14 mouse cellular contexts compared by ENCODE assay signal in the genomic region with DNA sequence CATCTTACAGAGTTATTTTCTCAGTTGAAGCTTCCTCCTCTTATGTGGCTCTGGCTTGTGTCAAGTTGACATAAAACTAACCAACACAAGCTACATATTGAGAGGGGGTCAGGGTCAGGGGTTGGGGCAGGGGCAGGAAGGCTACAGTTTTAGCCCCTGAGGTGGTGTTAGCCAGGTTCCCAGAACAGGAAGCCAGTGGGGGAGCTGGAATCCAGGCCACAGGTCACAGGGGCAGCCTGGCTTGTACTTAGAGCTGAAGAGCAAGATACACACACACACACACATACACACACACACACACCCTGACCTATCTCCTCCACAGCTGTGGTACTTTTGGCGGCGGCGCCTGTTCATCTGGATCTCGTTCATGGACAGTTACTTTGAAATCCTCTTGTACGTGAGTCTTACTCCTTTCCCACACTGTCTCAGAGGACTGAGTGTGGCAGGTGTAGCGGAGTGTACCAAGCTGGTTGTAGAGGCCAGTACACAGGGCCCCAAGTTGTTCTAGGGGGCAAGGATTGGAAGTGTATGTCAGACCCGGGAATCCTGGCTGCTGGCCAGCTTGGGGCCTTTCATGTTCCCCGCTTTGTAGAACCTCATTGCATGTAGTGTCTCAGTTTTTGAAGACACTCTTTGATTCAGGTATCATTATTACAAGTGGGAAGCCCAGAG. TPM values are rescaled to one million over a fixed set of nuclear protein-coding genes. Genes with fewer than 3 reads are reported as not detected.
A peak's percentile ranks its signal among the peaks of the same experiment; 100 is the strongest.
DNase-seq lines count a peak whose midpoint lies in the region; ATAC-seq and TF ChIP-seq lines count a peak whose summit lies in the region.
"Had no signal": no experiment of that assay in that cellular context is flagged by ENCODE, and none has a peak within 500 bp of the region (broad histone marks: within the 10 kb centered on the region; RNA-seq: fewer than 3 reads in every experiment).

No protein-coding gene starts in this region.

- H3K9ac ChIP-seq in lung, embryonic 16.5 days (ENCODE audit: low read length) = no peak overlapping the region
- H3K9ac ChIP-seq in liver, adult 2 months (ENCODE audit: low read depth, low read length) = no peak overlapping the region
- H3K9ac ChIP-seq: forebrain, postnatal 0 days; hindbrain, embryonic 14.5 days had no signal

- intact Hi-C loops in heart, postnatal 14 days (cut with DNase I) = no loop called here

- peaks cover 26% of the 10 kb centered on the region for H3K4me1 ChIP-seq in heart, embryonic 10.5 days
- H3K4me1 ChIP-seq in lung, embryonic 16.5 days (replicated peaks; ENCODE audit: control insufficient read depth, insufficient read depth, low read length) = no peaks in the 10 kb centered on the region
- H3K4me1 ChIP-seq in liver, adult 2 months (ENCODE audit: control insufficient read depth, insufficient read depth, low read length) = peaks cover 4% of the 10 kb centered on the region; the same call in 1 of the 2 replicates

- no peaks in the 10 kb centered on the region for H3K36me3 ChIP-seq in heart, embryonic 10.5 days
- H3K36me3 ChIP-seq in lung, embryonic 16.5 days (ENCODE audit: control insufficient read depth, insufficient read depth, low read length) = no peaks in the 10 kb centered on the region
- no peaks in the 10 kb centered on the region for H3K36me3 ChIP-seq in liver, adult 2 months (ENCODE audit: control insufficient read depth, insufficient read depth, low read length)

- whole genome bisulfite sequencing in heart, embryonic 10.5 days = 53% methylated on average over 8 of the region's 8 CpGs
- WGBS in lung, embryonic 16.5 days = 54% methylated on average over 8 of the region's 8 CpGs
- 29% methylated on average over 8 of the region's 8 CpGs for WGBS in liver, adult 2 months

- no peaks in the 10 kb centered on the region for H3K27me3 ChIP-seq in heart, embryonic 10.5 days (ENCODE audit: insufficient read depth, poor library complexity, severe bottlenecking)
- H3K27me3 ChIP-seq in lung, embryonic 16.5 days (ENCODE audit: control insufficient read depth, insufficient read depth, low read depth, low read length) = no peaks in the 10 kb centered on the region
- H3K27me3 ChIP-seq in liver, adult 2 months (ENCODE audit: control insufficient read depth, insufficient read depth, low read length) = no peaks in the 10 kb centered on the region

- no peak for TF ChIP-seq CTCF in liver, adult 2 months (IDR thresholded peaks at IDR 0.05; ENCODE audit: low read depth, low read length)

- no peak overlapping the region for H3K4me2 ChIP-seq in lung, embryonic 16.5 days (ENCODE audit: low read depth, low read length)
- H3K4me2 ChIP-seq: hindbrain, embryonic 14.5 days had no signal

- no peaks in the 10 kb centered on the region for H3K9me3 ChIP-seq in heart, embryonic 10.5 days
- no peaks in the 10 kb centered on the region for H3K9me3 ChIP-seq in lung, embryonic 16.5 days (ENCODE audit: control insufficient read depth, low read length)

- TF ChIP-seq POLR2A in liver, adult 2 months (IDR thresholded peaks at IDR 0.05; ENCODE audit: extremely low read depth, insufficient read depth, low read length) = no peak

- ATAC-seq in lung, embryonic 16.5 days (ENCODE audit: low read depth) = peak; percentile 57
- no peak for ATAC-seq in granulocyte monocyte progenitor cell, adult 5-6 weeks (replicated peaks; ENCODE audit: poor library complexity, severe bottlenecking)
- ATAC-seq: forebrain, postnatal 0 days had no signal

- H3K4me3 ChIP-seq in heart, embryonic 10.5 days = peak overlapping the region; percentile 22; the same call in 1 of the 2 replicates
- no peak overlapping the region for H3K4me3 ChIP-seq in lung, embryonic 16.5 days (ENCODE audit: low read length)
- H3K4me3 ChIP-seq in liver, adult 2 months (ENCODE audit: insufficient read depth, low read depth, low read length) = no peak overlapping the region

- DNase-seq in heart, embryonic 10.5 days (ENCODE audit: low spot score) = no peak
- DNase-seq in heart, postnatal 14 days = no peak
- DNase-seq in lung, adult 18-20 months = no peak
- peak; percentile 67 for DNase-seq in liver, adult 2 months (ENCODE audit: extremely low read depth, low read depth, low spot score)
- peak; percentile 83 for DNase-seq in yolk sac, embryonic 10.5 days (ENCODE audit: low spot score)
- DNase-seq in retina, embryonic 14.5 days (ENCODE audit: low spot score) = no peak
- DNase-seq: adrenal gland, postnatal 10 days; cerebellum, postnatal 36 days; forebrain, postnatal 0 days; gastrocnemius, postnatal 25 days; layer of hippocampus, postnatal 36 days had no signal

- H3K79me2 ChIP-seq in liver, adult 2 months (ENCODE audit: control insufficient read depth, insufficient read depth, low read length) = no peaks in the 10 kb centered on the region

- H3K27ac ChIP-seq in heart, embryonic 10.5 days = peak overlapping the region; percentile 23; the same call in 1 of the 2 replicates
- H3K27ac ChIP-seq in lung, embryonic 16.5 days (ENCODE audit: low read length) = no peak overlapping the region
- H3K27ac ChIP-seq in liver, adult 2 months (replicated peaks; ENCODE audit: insufficient read depth, low read depth, low read length) = no peak overlapping the region
- H3K27ac ChIP-seq: hindbrain, embryonic 14.5 days had no signal

RNA-seq across cellular contexts. Expression of a gene that starts 17.8 kb away (rescaled TPM):
- polyA plus RNA-seq in heart, embryonic 10.5 days (2016; fragmentation: Nextera tagmentation; extraction: Ambion mirVana) = 4.2 and 5.9 TPM in 2 replicates
- total RNA-seq in heart, postnatal 14 days (2021) = 1 to 10 TPM; 3.4 to 4.5 TPM
- polyA plus RNA-seq in lung, embryonic 16.5 days (2015; fragmentation: Nextera tagmentation; extraction: Ambion mirVana) = 4.8 and 4.9 TPM in 2 replicates
- 0.83 and 2.1 TPM in 2 replicates for total RNA-seq in liver, adult 2 months (2014; rRNA removed)
- polyA plus RNA-seq in liver, adult 2 months (2012; rRNA removed) = 0.57 and 1.7 TPM in 2 replicates
- total RNA-seq in granulocyte monocyte progenitor cell, adult 5-6 weeks (2014; fragmentation: Nextera tagmentation) = 13.8 and 17.5 TPM in 2 replicates
- 9.2 and 10.7 TPM in 2 replicates for total RNA-seq in granulocyte monocyte progenitor cell, adult 5-6 weeks (2017)

RNA-seq across cellular contexts. Expression of a gene that starts 41.1 kb away (rescaled TPM):
- 2,741 and 3,131 TPM in 2 replicates for polyA plus RNA-seq in heart, embryonic 10.5 days (2016; fragmentation: Nextera tagmentation; extraction: Ambion mirVana)
- total RNA-seq in heart, postnatal 14 days (2021) = 100 to 1,000 TPM; 658 to 665 TPM
- 3,082 and 3,189 TPM in 2 replicates for polyA plus RNA-seq in lung, embryonic 16.5 days (2015; fragmentation: Nextera tagmentation; extraction: Ambion mirVana)
- total RNA-seq in liver, adult 2 months (2014; rRNA removed) = 621 and 698 TPM in 2 replicates
- polyA plus RNA-seq in liver, adult 2 months (2012; rRNA removed) = 644 and 809 TPM in 2 replicates
- total RNA-seq in granulocyte monocyte progenitor cell, adult 5-6 weeks (2014; fragmentation: Nextera tagmentation) = 870 and 954 TPM in 2 replicates
- total RNA-seq in granulocyte monocyte progenitor cell, adult 5-6 weeks (2017) = 1,051 and 1,247 TPM in 2 replicates

RNA-seq across cellular contexts. Expression of a gene that starts 53.0 kb away (rescaled TPM):
- 11.6 and 15.0 TPM in 2 replicates for polyA plus RNA-seq in heart, embryonic 10.5 days (2016; fragmentation: Nextera tagmentation; extraction: Ambion mirVana)
- total RNA-seq in heart, postnatal 14 days (2021) = 10 to 100 TPM; 16.8 to 20.0 TPM
- polyA plus RNA-seq in lung, embryonic 16.5 days (2015; fragmentation: Nextera tagmentation; extraction: Ambion mirVana) = 7.9 and 9.0 TPM in 2 replicates
- 20.5 and 26.6 TPM in 2 replicates for total RNA-seq in liver, adult 2 months (2014; rRNA removed)
- 31.6 and 32.6 TPM in 2 replicates for polyA plus RNA-seq in liver, adult 2 months (2012; rRNA removed)
- 25.2 and 30.3 TPM in 2 replicates for total RNA-seq in granulocyte monocyte progenitor cell, adult 5-6 weeks (2014; fragmentation: Nextera tagmentation)
- total RNA-seq in granulocyte monocyte progenitor cell, adult 5-6 weeks (2017) = 12.8 and 15.7 TPM in 2 replicates

RNA-seq across cellular contexts. Expression of a gene that starts 56.3 kb away (rescaled TPM):
- polyA plus RNA-seq in heart, embryonic 10.5 days (2016; fragmentation: Nextera tagmentation; extraction: Ambion mirVana) = 14.9 and 17.2 TPM in 2 replicates
- 1 to 10 TPM; 6.3 to 7.9 TPM for total RNA-seq in heart, postnatal 14 days (2021)
- 10.6 and 11.8 TPM in 2 replicates for polyA plus RNA-seq in lung, embryonic 16.5 days (2015; fragmentation: Nextera tagmentation; extraction: Ambion mirVana)
- 0.40 and 0.55 TPM in 2 replicates for total RNA-seq in liver, adult 2 months (2014; rRNA removed)
- polyA plus RNA-seq in liver, adult 2 months (2012; rRNA removed) = 0.66 and 1.1 TPM in 2 replicates
- total RNA-seq in granulocyte monocyte progenitor cell, adult 5-6 weeks (2014; fragmentation: Nextera tagmentation) = 5.7 TPM in 2 replicates
- 3.6 and 5.4 TPM in 2 replicates for total RNA-seq in granulocyte monocyte progenitor cell, adult 5-6 weeks (2017)

RNA-seq across cellular contexts. Expression of a gene that starts 56.4 kb away (rescaled TPM):
- 40.5 and 49.6 TPM in 2 replicates for polyA plus RNA-seq in heart, embryonic 10.5 days (2016; fragmentation: Nextera tagmentation; extraction: Ambion mirVana)
- 10 to 100 TPM in 1 of 2 experiments, 1 to 10 TPM in 1; 10.0 to 10.3 TPM for total RNA-seq in heart, postnatal 14 days (2021)
- 34.6 and 38.1 TPM in 2 replicates for polyA plus RNA-seq in lung, embryonic 16.5 days (2015; fragmentation: Nextera tagmentation; extraction: Ambion mirVana)
- 2.6 and 5.0 TPM in 2 replicates for total RNA-seq in liver, adult 2 months (2014; rRNA removed)
- 2.2 and 3.6 TPM in 2 replicates for polyA plus RNA-seq in liver, adult 2 months (2012; rRNA removed)
- 16.7 and 34.1 TPM in 2 replicates for total RNA-seq in granulocyte monocyte progenitor cell, adult 5-6 weeks (2014; fragmentation: Nextera tagmentation)
- 15.9 and 23.7 TPM in 2 replicates for total RNA-seq in granulocyte monocyte progenitor cell, adult 5-6 weeks (2017)

Comparison
In these comparisons a context has a peak if more than half of its experiments do, and no peak if none do; other contexts are left out.
1. DNase-seq: peak in liver, adult 2 months (single experiment) and yolk sac, embryonic 10.5 days (single experiment); none in heart, embryonic 10.5 days (single experiment), heart, postnatal 14 days (0 of 2), lung, adult 18-20 months (0 of 2) and retina, embryonic 14.5 days (single experiment).